Comparison of ENCODE assay signal across 12 mouse cellular contexts in the genomic region with DNA sequence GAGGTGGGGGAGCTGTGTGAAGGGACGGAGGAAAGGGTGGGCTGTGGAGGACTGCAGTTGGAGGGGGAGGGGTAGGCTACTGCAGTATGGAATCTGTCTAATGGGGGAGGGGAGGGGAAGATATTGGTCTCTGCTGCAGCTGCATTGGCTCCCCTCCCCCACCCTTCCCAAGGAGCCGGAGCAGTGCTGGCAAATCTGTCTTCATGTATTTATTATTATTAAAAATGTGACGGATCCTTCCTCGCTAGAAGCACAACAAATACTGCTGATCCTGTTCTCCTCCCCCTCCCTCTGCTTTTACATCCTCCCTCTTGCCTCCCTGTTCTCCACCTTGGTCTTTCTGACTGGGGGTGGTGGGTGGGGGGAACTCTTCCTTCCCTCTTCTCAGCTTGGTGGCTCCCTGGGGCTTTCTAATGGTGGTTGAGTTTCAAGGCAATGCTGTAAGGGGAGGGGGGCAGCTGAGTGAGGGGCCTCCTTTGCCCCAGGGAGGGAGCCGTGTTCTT. TPM values are rescaled to one million over a fixed set of nuclear protein-coding genes. Genes with fewer than 3 reads are reported as not detected.
DNase-seq lines count a peak whose midpoint lies in the region; ATAC-seq and TF ChIP-seq lines count a peak whose summit lies in the region.
"Had no signal": no experiment of that assay in that cellular context is flagged by ENCODE, and none has a peak within 500 bp of the region (broad histone marks: within the 10 kb centered on the region; RNA-seq: fewer than 3 reads in every experiment).

No protein-coding gene starts in this region.

- 0 out of 2 replicates have a peak overlapping the region, but pooled peaks have one; percentile 18 for H3K4me2 ChIP-seq in lung, embryonic 14.5 days
- peak overlapping the region; percentile 24 for H3K4me2 ChIP-seq in forebrain, embryonic 14.5 days (ENCODE audit: low read length)
- peak overlapping the region; percentile 41 for H3K4me2 ChIP-seq in limb, embryonic 13.5 days (replicated peaks)

- no peaks in the 10 kb centered on the region for H3K4me1 ChIP-seq in lung, embryonic 14.5 days (ENCODE audit: insufficient read depth)
- H3K4me1 ChIP-seq in forebrain, embryonic 14.5 days (ENCODE audit: control insufficient read depth, insufficient read depth, low read length), result peaks cover 44% of the 10 kb centered on the region
- peaks cover 20% of the 10 kb centered on the region for H3K4me1 ChIP-seq in limb, embryonic 13.5 days

- no peak overlapping the region for H3K27ac ChIP-seq in lung, embryonic 14.5 days (ENCODE audit: low read depth)
- H3K27ac ChIP-seq in forebrain, embryonic 14.5 days (ENCODE audit: low read depth, low read length), result peak overlapping the region; percentile 87
- no peak overlapping the region for H3K27ac ChIP-seq in limb, embryonic 13.5 days
- H3K27ac ChIP-seq: liver, embryonic 14.5 days had no signal

- 12% methylated on average over 5 of the region's 5 CpGs for WGBS in lung, embryonic 14.5 days
- WGBS in forebrain, embryonic 14.5 days, result 11% methylated on average over 5 of the region's 5 CpGs
- WGBS in limb, embryonic 13.5 days, result 11% methylated on average over 5 of the region's 5 CpGs

- no peak overlapping the region for H3K9ac ChIP-seq in lung, embryonic 14.5 days
- peak overlapping the region; percentile 5 for H3K9ac ChIP-seq in forebrain, embryonic 14.5 days (ENCODE audit: low read length)
- 0 out of 2 replicates have a peak overlapping the region, but pooled peaks have one; percentile 4 for H3K9ac ChIP-seq in limb, embryonic 13.5 days
- H3K9ac ChIP-seq: liver, embryonic 14.5 days had no signal

- no peak for TF ChIP-seq CTCF in lung, embryonic 14.5 days (IDR thresholded peaks at IDR 0.05; ENCODE audit: low read depth)

- H3K4me3 ChIP-seq in lung, embryonic 14.5 days (ENCODE audit: low read depth, low read length), result no peak overlapping the region
- no peak overlapping the region for H3K4me3 ChIP-seq in forebrain, embryonic 14.5 days (ENCODE audit: low read depth, low read length)
- no peak overlapping the region for H3K4me3 ChIP-seq in limb, embryonic 13.5 days

- no peaks in the 10 kb centered on the region for H3K27me3 ChIP-seq in lung, embryonic 14.5 days (ENCODE audit: insufficient read depth, low read length)
- no peaks in the 10 kb centered on the region for H3K27me3 ChIP-seq in forebrain, embryonic 14.5 days (replicated peaks; ENCODE audit: control insufficient read depth, insufficient read depth, low read length)
- H3K27me3 ChIP-seq in limb, embryonic 13.5 days, result no peaks in the 10 kb centered on the region

- no peak for DNase-seq in lung, embryonic 14.5 days
- no peak for DNase-seq in lung, adult 18-20 months
- DNase-seq in forebrain, embryonic 14.5 days (ENCODE audit: low spot score), result peak; percentile 89
- DNase-seq in retina, embryonic 14.5 days (ENCODE audit: low spot score), result peak; percentile 68
- no peak for DNase-seq in layer of hippocampus, adult 18-20 months (ENCODE audit: low spot score in 2 of 2)
- DNase-seq in cerebellum, adult 18-20 months, result no peak

- ATAC-seq in lung, embryonic 14.5 days (ENCODE audit: insufficient read depth), result no peak; the same call in 1 of the 2 replicates
- peak; percentile 65 for ATAC-seq in forebrain, embryonic 14.5 days
- ATAC-seq in limb, embryonic 13.5 days (ENCODE audit: low FRiP score, low read depth), result no peak; the same call in 1 of the 2 replicates
- no peak for ATAC-seq in megakaryocyte, adult 5-6 weeks (ENCODE audit: poor library complexity, severe bottlenecking)

- H3K9me3 ChIP-seq in lung, embryonic 14.5 days (ENCODE audit: low read depth, low read length), result no peaks in the 10 kb centered on the region
- no peaks in the 10 kb centered on the region for H3K9me3 ChIP-seq in forebrain, embryonic 14.5 days (replicated peaks; ENCODE audit: control insufficient read depth, low read length)
- no peaks in the 10 kb centered on the region for H3K9me3 ChIP-seq in limb, embryonic 13.5 days

- H3K36me3 ChIP-seq in lung, embryonic 14.5 days (ENCODE audit: insufficient read depth), result peaks cover 25% of the 10 kb centered on the region
- H3K36me3 ChIP-seq in forebrain, embryonic 14.5 days (ENCODE audit: control insufficient read depth, insufficient read depth, low read length), result peaks cover 12% of the 10 kb centered on the region
- H3K36me3 ChIP-seq in limb, embryonic 13.5 days, result peaks cover 24% of the 10 kb centered on the region

RNA-seq across cellular contexts. Expression of gene Ngdn, which starts 13.1 kb away (rescaled TPM):
- 75.0 and 81.6 TPM in 2 replicates for polyA plus RNA-seq in lung, embryonic 14.5 days (2014; fragmentation: Nextera tagmentation; extraction: Ambion mirVana)
- polyA plus RNA-seq in forebrain, embryonic 14.5 days (2014; fragmentation: Nextera tagmentation; extraction: Ambion mirVana), result 64.1 and 72.0 TPM in 2 replicates
- 86.3 and 88.1 TPM in 2 replicates for polyA plus RNA-seq in limb, embryonic 13.5 days (2015; fragmentation: Nextera tagmentation; extraction: Ambion mirVana)
- 10 to 100 TPM; 30.2 to 32.7 TPM for total RNA-seq in layer of hippocampus, adult 18-20 months (2021)
- 56.1 and 56.9 TPM in 2 replicates for total RNA-seq in megakaryocyte, adult 5-6 weeks (2015)
- 32.9 and 52.7 TPM in 2 replicates for total RNA-seq in megakaryocyte, adult 5-6 weeks (2017)

RNA-seq across cellular contexts. Expression of gene Myh7, which starts 34.0 kb away (rescaled TPM):
- 1.8 and 3.6 TPM in 2 replicates for polyA plus RNA-seq in lung, embryonic 14.5 days (2014; fragmentation: Nextera tagmentation; extraction: Ambion mirVana)
- polyA plus RNA-seq in forebrain, embryonic 14.5 days (2014; fragmentation: Nextera tagmentation; extraction: Ambion mirVana), result 5.4 and 6.5 TPM in 2 replicates
- 23.8 and 24.9 TPM in 2 replicates for polyA plus RNA-seq in limb, embryonic 13.5 days (2015; fragmentation: Nextera tagmentation; extraction: Ambion mirVana)
- 10 to 100 TPM; 10.1 to 14.4 TPM for total RNA-seq in layer of hippocampus, adult 18-20 months (2021)
- total RNA-seq in megakaryocyte, adult 5-6 weeks (2015), result not detected in 2 replicates
- total RNA-seq in megakaryocyte, adult 5-6 weeks (2017), result not detected in 2 replicates
- total RNA-seq: monocyte, adult 5-6 weeks had no signal

RNA-seq across cellular contexts. Expression of gene Gm17428, which starts 51.7 kb away (rescaled TPM):
- polyA plus RNA-seq in lung, embryonic 14.5 days (2014; fragmentation: Nextera tagmentation; extraction: Ambion mirVana), result not detected in 2 replicates
- not detected in 2 replicates for polyA plus RNA-seq in forebrain, embryonic 14.5 days (2014; fragmentation: Nextera tagmentation; extraction: Ambion mirVana)
- polyA plus RNA-seq in limb, embryonic 13.5 days (2015; fragmentation: Nextera tagmentation; extraction: Ambion mirVana), result not detected in 2 replicates
- total RNA-seq in layer of hippocampus, adult 18-20 months (2021), result not detected
- not detected in 2 replicates for total RNA-seq in megakaryocyte, adult 5-6 weeks (2015)
- not detected in 2 replicates for total RNA-seq in megakaryocyte, adult 5-6 weeks (2017)
- total RNA-seq: heart, postnatal 14 days; layer of hippocampus, adult 8-10 months; monocyte, adult 5-6 weeks had no signal
- polyA plus RNA-seq: liver, embryonic 14.5 days had no signal

Comparison
In these comparisons a context has a peak if more than half of its experiments do, and no peak if none do; other contexts are left out.
1. DNase-seq: peak in forebrain, embryonic 14.5 days (single experiment) and retina, embryonic 14.5 days (single experiment); none in lung, embryonic 14.5 days (single experiment), lung, adult 18-20 months (0 of 2), layer of hippocampus, adult 18-20 months (0 of 2) and cerebellum, adult 18-20 months (0 of 2).
2. Peak in every context shown above with its lines, with median percentiles within 50 percentile points of each other: H3K4me2 ChIP-seq.